Mouse (Mus musculus) c-Kit-positive CD71-positive TER-119-negative erythroid progenitor cells, embryonic 14.5 days (primary cell): Measurements from ENCODE around the gene Rpl4.
"Not testable (repeated sequence)": the region's sequence is repeated elsewhere in the genome, so short reads cannot be mapped to it uniquely, and the experiment has no call there.

Source experiments
- DNase-seq: peaks from one replicate; pipeline ENCODE4 v3.0.0-alpha.2; 2013; ENCODE audit warnings: low read depth

The Rpl4 gene

DNA sequence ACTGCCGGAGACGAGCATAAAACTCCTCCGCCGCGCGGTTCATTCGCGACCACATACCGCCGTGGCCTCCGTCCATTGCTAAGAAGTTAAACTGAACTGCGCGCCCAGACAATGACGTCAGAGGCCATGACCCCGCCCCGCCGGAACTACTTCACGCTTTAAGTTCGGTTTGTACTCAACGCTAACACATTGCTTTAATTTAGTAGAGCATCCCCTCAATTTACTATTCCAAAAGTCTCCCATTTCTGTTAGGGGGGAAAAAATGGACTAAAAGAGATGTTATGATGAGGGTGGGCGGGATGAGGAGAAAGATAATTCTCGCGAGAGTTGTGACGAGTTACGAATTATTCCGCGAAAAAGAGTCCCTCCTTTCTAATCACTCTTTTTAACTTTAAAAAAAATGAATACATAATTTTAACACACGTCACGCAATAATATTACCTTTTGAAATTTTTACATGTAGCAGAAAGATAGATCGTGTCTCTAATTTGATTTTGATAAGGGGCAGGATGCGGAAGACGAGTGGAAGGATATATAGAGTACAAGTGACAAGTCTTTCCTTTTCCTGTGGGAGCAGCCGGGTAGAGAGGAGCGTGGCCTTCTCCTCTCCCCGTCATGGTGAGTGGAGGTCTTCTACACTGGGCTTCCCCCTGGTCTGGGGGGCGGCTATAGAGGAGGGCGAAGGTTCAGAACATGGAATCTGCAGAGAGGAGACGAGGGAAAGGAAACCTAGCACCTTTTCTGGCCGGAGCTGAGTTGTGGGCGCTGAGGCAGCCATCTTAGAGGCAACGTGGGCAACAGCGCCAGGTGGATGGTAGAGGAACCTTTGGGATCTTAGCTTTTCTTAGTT is at the start of gene Rpl4, which contains the start of gene Zwilch:
Rpl4 (plus strand) TSS at position 560 of the 850 bp plus-strand sequence.
Zwilch (minus strand) TSS at position 289 of the 850 bp plus-strand sequence.
- DNase-seq: peak; percentile 78

DNA sequence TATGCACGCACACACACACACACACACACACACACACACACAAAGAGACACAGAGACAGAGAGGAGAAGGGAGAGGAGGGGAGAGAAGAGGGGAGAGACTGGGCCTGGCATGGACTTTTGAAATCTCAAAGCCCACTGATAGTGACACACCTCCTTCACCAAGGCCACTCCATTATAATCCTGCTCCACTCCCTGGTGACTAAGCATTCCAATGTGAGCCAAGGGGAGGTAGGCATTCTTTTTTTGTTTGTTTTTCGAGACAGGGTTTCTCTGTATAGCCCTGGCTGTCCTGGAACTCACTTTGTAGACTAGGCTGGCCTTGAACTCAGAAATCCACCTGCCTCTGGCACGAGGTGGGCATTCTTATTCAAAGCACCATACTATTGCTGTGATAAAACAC is 48.3 kb upstream of the Rpl4 start:
- not testable (repeated sequence) for DNase-seq

DNA sequence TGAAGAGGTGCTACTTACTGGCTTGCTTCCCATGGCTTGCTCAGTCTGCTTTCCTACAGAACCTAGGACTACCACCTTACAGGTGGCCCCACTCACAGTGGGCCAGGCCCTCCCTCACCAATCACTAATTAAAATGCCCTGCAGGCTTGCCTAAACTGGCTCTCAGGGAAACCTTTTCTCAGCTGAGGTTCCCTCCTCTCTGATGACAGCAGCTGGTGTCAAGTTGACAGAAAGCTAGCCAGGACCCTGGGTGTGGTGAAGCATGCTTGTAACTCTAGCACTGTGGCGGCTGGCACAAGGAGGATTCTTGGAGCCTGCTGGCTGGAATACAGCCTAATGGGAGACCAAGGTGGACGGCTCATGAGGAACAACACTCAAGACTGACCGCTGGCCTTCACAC is 47.9 kb upstream of the Rpl4 start:
- no peak for DNase-seq

DNA sequence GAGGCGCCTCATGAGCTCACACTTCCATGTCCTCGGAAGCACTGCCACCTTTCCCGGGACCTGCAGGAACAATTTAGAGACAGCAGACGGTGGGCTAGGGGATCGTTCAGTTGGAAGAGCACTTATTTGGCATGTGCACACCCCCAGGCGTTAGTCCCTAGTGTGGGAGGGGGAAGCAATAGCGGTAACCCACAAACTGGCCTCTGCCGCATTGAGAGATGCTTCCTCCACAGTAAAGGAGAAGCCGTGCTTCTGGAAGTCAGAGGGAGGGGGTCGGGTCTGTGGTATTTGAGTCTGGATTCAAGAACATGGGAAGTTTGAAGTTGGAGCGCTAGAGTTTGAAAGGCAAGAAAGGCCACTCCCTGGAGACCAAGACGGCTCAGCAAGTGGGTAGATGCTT is 47.1 kb upstream of the Rpl4 start:
- no peak for DNase-seq

DNA sequence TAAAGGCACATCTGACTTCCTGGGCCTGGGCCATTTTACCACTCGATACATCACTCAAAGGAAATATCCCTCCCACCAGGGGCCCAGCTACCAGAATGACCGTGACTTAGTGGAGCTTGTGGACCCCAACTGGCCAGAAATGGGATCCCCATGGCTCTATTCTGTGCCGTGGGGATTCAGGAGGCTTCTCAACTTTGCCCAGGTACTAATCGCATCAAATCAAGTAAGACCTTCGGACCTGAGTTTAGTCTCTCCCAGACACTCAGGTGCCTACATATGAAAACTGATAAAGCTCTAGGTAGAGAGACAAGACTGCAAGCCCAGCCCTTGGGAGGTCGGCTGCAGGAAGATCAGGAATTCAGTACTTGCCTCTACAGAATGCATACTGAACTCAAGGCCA is 41.6 kb upstream of the Rpl4 start:
- no peak for DNase-seq

DNA sequence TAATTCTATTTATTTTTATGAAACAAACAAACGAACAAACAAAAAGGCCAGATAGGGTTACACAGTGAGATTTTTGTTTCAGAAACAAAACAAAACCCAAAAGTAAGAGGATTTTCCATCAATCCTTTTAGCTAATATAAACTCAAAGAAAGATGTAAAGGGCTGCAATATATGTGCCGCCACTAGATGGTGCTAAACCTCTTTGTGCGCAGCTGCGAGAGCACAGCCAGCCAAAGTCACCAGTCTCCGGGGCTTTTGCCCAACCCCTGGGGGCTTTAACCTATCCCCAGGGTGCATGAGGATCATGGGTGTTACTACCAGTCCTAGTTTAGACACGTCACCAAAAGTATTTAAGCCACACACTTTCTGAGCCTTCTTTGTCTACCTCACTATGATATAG is 34.3 kb upstream of the Rpl4 start:
- peak; percentile 28 for DNase-seq

DNA sequence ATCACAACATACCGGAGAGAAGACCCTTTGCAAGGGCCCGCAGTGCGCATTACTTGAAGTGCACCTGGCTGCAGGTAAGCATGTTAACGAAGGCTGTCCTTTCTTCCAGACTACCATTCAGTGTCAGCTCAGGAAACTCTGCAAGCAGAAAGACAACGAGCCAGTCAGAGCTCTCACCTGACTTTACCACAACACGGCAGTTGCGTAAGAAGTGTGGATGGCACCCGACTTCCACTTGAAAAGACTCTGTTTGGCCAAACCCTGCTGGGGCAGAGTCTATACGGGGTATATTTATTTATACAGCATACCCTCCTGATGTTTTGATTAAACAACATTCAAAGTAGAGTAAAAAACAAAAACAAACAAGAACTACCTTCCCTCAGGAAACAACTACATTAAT is 33.3 kb upstream of the Rpl4 start:
- no peak for DNase-seq

DNA sequence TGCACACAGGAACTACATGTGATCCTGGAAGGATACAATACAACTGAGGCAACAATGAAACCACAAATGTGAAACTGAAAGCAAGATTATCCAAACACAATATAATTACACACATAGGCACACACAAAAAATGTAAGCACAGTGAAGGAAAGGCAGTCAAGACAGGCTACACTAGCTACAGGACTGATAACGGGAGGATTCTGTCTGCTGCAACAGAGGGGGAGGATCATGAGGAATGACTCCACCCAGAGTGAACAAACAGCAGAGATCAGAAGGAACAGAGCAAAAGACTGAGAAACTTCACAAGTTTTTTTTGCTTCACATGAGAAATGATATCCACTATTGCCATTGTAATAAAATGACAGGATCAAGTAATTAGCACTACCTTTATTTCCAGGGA is 16.5 kb upstream of the Rpl4 start:
- DNase-seq: no peak

DNA sequence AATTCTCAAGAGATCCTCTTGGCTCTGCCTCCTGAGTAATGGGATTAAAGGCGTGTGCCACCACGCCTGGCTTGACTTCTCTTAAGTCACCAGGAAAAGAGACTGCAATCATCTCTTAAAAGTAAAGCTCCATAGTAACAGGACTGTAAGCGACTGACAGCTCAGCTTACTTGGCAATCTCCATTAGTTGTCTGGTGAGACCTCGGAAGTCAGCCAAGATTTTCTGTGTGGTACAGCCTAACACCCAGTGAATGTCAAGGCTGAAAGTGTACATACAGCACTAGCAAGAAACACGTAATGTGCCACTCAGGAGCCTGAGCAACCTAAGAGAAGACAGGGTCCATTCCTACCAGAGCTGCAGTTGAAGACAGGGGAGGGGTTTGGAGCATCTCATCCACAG is 12.7 kb upstream of the Rpl4 start:
- DNase-seq: no peak

DNA sequence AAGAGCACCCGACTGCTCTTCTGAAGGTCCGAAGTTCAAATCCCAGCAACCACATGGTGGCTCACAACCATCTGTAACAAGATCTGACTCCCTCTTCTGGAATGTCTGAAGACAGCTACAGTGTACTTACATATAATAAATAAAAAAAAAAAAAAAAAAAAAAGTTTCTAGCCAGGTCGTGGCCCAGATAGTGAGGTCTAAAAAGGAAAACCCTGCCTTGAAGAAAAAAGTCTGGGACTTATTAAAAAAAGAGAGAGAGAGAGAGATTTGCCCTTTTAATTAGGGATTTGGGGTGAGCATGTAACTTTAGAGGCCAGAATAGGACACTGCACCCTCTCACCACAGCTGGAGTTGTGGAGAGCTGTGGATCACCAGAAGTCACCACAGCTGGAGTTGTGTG is 3.2 kb upstream of the Rpl4 start:
- DNase-seq: not testable (repeated sequence)

DNA sequence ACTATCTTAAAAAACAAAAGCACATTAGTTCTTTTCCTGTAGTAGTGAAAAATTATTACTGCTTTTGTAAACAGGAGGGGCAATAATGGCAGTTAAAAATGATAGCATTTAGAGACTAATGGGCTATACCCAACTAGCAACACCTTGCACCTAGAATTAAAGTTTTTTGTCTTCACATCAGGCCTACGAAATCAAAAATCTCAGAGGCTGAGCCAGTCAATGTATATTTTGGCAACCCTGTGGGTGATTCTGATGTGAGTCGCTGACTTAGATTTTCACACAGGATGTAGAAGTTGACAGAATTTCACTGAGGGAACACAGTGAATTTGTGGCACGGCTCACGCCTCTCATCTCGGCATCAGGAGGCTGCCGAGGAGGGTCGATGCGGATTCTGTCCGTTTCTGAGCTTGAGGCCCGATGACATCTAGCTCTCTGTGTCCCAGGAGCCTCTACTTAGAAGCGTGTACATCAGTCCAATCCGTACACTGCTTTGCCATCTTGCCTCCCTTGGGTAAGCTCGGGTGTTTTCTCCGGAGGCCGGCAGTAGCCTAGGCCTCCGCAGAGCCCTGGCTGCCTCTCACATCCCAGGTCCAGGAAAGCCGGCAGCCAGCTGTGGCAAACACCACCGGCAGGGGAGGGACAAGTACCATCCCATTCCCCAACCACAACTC is 895 bp upstream of the Rpl4 start:
- DNase-seq: no peak

DNA sequence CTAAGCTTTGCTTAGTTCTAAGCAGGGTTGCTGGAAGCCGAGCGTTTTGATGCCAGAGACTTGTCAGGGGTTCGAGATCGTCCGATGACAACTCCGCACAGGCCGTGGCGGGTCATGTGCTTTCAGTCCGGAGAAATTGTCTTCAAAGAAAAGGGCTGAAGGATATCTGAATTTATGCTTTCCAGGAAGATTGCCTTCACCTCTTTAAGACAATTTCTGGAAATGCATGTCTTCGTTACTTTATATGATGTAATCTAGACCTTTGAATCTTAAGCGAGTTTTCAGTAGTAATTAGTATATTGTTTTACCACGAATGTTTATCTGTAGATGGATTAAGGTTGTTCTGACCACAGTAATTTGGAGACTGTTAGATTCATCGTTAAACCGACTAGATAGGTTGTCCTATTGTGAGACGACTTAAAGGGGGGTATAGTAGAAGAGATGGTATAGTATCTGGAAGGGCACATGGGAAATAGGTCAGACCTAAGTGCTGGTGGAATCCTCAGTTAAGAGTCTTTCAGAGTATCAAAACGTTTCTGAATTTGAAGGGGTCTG is 568 bp downstream of the Rpl4 start:
- DNase-seq: no peak

DNA sequence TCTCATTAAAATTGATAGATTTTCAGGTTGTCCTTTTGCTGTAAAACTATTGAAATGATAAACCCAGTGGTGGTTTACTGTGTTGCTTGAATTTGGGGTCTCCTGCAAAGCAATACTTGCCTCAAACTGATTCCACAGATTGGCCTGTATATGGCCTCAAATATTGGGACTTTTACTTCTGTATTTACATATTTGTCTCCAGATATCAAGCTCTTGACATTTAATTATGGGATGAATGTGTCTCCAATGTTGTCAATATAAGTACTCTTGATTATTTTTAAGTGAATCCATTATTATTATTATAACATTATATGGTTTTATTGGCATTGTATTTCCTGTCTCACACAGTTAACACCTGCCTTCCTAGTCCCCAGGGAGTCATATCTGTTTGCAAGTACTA is 1.2 kb downstream of the Rpl4 start:
- no peak for DNase-seq

DNA sequence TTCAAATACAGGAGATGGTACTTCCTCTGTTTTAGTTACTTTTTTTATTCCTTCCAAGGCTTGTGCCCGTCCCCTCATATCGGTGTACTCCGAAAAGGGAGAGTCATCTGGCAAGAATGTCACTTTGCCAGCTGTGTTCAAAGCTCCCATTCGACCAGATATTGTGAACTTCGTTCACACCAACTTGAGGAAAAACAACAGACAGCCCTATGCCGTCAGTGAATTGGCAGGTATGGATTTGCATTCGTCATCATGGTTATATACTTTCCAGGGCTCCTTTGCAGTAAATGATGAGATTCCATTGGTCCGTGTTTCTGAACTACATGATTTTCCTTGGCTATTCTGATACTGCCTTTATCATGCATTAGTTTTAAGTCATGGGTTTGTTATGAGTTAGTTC is 1.6 kb downstream of the Rpl4 start:
- DNase-seq: no peak

DNA sequence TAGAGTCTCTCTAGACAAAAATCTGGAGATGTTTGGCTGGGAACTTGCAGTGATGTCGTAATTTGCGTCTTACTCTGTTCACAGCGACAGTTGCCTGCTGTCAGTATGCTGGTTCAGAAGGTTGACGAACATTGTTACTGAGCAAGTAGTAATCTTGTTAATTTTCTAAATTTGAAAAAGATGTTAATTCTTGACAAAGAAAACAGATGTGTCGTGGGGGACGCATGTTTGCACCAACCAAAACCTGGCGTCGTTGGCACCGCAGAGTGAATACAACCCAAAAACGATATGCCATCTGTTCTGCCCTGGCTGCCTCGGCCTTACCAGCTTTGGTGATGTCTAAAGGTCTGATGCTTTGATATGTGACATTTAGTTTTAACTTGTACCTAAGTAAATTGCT is 2.2 kb downstream of the Rpl4 start:
- DNase-seq: no peak

DNA sequence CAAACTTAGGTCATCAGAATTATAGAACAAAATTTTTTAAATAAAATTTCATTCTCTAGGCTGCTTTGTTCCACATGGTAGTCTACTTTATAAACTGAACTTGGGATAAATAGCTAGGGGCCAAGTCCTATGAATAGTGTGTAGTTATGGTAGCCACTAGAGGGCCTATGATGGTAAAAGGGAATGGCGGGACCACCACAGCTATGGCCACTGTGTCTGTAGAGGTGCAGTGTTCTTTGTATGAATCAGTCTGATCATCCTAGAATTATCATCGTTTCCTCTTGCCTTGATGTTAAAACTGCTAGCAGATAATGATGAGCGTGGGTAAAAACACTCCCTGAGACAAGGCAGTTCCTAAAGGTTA is 5.4 kb downstream of the Rpl4 start:
- DNase-seq: no peak

DNA sequence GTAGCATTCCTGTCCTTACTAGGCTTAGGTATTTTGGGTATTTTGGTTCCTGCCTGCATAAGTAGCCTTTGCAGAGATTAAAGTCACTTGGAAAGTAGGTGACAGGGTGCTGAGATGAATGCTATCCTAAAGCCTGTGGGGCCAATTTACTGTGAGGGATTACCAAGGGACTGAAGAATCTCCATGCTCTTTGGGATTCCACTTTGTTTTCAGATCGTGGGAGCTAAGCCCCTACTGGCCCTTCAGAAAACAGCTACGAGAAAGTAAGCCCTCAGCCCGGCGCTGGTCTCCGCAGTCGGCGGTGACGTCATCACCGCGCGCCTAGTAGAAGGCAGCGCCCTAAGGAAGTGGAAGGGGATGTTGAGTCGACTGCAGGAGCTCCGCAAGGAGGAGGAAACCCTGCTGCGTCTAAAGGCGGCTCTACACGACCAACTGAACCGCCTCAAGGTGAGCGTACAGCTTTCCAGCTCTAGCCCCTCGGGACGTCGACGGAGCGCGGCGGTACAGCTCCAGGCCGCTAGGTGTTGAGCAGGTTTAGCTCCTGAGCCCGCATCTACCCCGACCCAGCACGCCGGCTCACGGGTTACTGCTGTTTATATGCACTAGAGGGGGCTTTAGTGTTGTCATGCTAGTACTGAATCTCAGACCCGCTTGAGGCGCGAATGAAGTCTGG is 5.9 kb downstream of the Rpl4 start, which contains the start of gene Snapc5:
Snapc5 (plus strand) TSS at position 301 of the 673 bp plus-strand sequence.
- peak; percentile 92 for DNase-seq

DNA sequence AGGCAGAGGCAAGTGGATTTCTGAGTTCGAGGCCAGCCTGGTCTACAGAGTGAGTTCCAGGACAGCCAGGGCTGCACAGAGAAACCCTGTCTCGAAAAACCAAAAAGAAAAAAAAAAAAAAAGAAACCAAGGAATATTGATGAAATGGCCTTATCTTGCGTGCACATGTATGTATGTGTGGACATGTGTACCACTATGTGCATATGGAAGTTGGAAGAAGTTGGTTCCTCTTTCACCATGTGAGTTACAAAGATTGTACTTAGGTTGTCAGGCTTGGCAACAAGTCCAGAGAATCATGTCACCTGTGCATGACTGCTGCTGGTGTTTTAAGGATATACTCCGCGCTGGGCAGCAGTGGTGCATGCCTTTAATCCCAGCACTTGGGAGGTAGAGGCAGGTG is 10.1 kb downstream of the Rpl4 start:
- not testable (repeated sequence) for DNase-seq

DNA sequence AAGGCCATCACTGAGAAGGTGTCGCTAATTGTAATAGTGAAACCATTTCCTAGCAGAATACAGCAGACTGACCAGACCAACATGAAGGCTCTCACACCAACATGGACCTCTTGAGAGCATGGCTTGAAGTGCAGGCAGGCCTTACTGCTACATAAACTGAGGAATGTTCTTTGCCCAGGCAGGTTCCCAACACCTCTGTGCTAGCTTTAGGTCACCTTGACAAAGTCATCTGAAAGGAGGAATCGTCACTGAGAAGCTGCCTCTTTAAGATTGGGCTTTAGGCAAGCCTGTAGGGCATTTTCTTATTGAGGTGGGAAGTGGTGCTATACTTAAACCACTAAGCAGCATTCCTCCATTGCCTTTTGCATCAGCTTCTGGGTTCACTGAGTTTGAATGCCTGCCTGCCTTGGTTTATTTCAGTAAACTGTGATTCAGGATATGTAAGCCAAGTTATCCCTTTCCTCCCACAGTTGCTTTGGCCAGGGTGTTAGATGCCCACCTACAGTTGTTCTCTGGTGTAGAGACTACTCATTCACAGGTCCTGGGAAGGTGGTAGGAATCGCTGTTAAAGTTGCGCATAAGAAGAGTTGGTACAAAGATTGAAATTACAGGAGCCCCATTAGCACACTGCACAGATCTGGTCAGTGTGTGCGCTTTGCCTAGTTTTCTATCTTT is 11.1 kb downstream of the Rpl4 start:
- no peak for DNase-seq

DNA sequence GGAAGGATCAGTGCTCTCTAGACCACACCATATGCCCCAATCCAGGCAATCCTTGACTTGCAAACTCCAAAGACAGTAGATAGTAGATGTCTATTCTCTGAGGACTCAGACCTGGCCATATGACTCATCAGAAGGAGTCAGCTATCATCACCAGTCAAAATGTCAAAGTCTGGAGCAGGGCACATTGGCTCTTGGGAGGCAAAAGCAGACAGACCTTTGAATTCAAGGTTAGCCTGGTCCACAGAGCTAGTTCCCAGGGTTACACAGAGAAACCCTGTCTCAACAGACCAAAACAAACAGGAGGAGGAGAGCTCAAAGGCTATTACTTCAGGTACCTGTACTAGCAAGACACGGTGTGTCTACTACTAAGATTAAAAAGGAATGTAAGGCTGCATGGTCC is 20.7 kb downstream of the Rpl4 start:
- DNase-seq: no peak

DNA sequence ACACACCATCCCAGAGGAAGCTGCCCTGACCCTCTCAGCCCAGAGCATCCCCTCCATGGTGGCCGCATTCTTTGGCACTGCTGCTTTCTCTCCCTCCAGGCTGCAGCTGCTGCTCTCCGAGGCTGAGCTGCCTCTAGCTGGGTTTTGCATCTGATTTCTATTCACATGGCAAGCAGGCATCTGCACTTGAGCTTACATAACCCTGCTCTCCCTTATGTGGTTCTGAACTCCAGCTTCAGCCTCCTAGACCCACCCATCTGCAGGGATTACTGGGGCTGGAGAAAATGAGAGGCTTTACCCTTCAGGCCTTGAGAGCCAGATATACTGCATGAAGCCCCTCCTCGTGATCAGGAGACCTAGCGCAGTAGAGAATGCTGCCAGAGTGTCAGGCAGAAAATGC is 22.4 kb downstream of the Rpl4 start:
- DNase-seq: no peak

DNA sequence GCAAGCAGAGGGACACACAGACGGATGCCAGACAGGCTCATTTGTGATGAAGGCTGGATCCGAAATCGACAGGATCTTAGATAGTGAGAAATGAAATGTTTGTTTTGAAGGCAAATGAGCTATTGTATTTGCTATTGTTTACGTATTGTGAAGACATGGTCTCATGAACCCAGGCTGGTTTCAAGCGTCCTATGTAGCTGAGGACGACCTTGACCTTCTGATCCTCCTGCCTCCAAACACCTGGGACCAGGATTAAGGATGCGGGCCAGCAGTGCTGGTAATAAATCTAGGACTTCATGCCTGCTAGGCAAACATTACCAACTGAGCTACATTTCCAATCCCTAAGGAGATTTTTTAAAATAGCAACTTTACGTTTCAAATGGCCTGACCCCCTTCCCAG is 24.3 kb downstream of the Rpl4 start:
- no peak for DNase-seq
